Mouse (Mus musculus): Measurements from ENCODE around the gene Foxo1. TPM values are rescaled to one million over a fixed set of nuclear protein-coding genes. Genes with fewer than 3 reads are reported as not detected.

Foxo1 gene
- polyA plus RNA-seq, 1 experiment, result 8.2 TPM

Other genes with a start within 250 kb of the Foxo1 start
- gene Maml3, start 163.3 kb upstream of the Foxo1 start, polyA plus RNA-seq (2012; rRNA removed), result 4.8 and 7.0 TPM in 2 replicates

Measured in urinary bladder, adult 2 months (tissue).